Mouse (Mus musculus): Measurements from ENCODE around the gene Ifitm3.

GRCm38 (mm10) chr7:140987182-140988138, 23.1 kb downstream of the Ifitm3 start:
- no peak for TF ChIP-seq EP300 (optimal IDR thresholded peaks at IDR 0.05)
- no peak for TF ChIP-seq CTCF (IDR thresholded peaks at IDR 0.05; ENCODE audit: low read depth)

Measured in stomach, postnatal 0 days (tissue).